Mouse (Mus musculus) left cerebral cortex, postnatal 25 days (tissue): Measurements from ENCODE around the gene Slc12a7. TPM values are rescaled to one million over a fixed set of nuclear protein-coding genes. Genes with fewer than 3 reads are reported as not detected.
"Not testable (repeated sequence)": the region's sequence is repeated elsewhere in the genome, so short reads cannot be mapped to it uniquely, and the experiment has no call there.

ENCODE experiments used
- DNase-seq, 2 experiments: peaks; one replicate each; pipeline ENCODE4 v3.0.0; 2022; ENCODE audit warnings: low spot score in 2 of 2, mixed read lengths in 1 of 2
- intact Hi-C: fragments of 180-260 bp; cut with DNase I; formaldehyde crosslinking; loops from one replicate; pipeline ENCODE4 v1.15.1; 2025
- total RNA-seq, 2 experiments: library from RNA; stranded (reverse); gene quantifications; 2 replicates each; pipeline ENCODE4 v1.2.3; 2021

Slc12a7 gene
- total RNA-seq, 2 experiments from 2014 or later = 3.6 to 6.8 TPM

DNA sequence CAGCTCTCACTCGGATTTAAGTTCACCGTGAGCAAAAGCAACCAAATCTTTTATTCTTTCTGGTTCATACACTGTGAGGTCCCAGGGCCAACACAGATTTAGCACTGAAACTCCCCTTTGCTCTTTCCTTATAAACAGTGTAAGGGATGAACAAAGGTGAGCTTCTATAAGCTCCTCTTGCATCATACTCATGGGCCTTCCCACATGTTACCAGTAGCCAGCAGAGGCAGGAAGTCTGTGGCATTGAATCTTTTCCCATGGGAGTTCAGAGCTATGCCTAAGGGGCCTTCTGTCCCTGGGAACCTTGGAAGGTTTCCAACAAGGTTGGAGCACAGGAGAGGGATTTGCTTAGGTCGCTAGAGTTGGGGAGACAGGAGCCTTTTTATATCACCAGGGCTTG lies 20.7 kb upstream of the Slc12a7 start:
- intact Hi-C loops = loop anchor here (10.0 kb wide), 1 partner anchor 287 kb away; no protein-coding TSS in a partner anchor
- DNase-seq = no peak

DNA sequence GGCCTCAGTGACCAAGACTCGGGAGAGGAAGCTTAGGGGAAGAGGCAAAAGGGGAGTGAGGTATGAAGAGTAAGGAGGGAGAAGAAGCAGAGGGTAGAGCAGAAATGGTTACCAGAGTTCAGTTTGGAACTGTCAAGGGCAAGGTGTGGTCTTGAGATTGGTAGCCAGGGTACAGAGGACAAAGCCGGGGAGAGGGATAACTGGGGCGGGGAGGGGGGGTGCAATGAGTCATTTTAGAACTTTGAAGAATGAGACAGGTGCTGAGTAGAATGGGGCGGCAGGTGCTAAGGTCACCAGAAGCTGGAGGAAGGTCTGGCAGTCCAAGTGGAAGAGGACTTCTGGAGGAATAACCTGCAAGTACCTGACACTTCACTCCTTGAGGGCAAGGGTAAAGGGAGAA lies 19.7 kb upstream of the Slc12a7 start:
- intact Hi-C loops = loop anchor here (10.0 kb wide), 1 partner anchor 288 kb away; no protein-coding TSS in a partner anchor
- DNase-seq = no peak

DNA sequence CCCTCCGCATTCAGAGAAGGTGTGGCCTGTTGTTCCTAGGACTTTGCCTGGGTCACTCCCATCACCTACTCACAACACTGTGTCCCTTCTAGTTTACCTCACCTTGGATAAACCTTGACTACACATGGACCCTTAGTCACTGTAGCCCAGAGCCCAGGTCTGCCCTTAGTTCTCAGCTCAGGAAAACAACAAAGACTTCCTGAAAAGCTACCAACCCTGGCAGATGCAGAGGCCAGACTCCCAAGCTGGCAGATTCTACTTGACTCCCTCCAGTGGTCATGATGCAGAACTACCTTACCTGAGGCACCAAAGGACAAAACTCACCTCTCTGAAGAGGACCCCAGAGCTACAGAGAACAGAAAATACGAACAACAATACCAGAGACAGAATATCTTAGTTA lies 18.9 kb upstream of the Slc12a7 start:
- DNase-seq = peak in 1 of 2 experiments; percentile 19
- intact Hi-C loops = loop anchor here (1.0 to 10.0 kb wide), 2 partner anchors 68 to 289 kb away; no protein-coding TSS in a partner anchor

GRCm38 (mm10) chr13:73718225-73718624 lies 14.7 kb upstream of the Slc12a7 start:
- peak; percentile 85 to 91 for DNase-seq
- intact Hi-C loops = loop anchor here (1.0 to 10.0 kb wide), 3 partner anchors 104 to 293 kb away; no protein-coding TSS in a partner anchor

GRCm38 (mm10) chr13:73720241-73720640 lies 12.7 kb upstream of the Slc12a7 start:
- intact Hi-C loops = loop anchor here (10.0 kb wide), 1 partner anchor 585 kb away; no protein-coding TSS in a partner anchor
- DNase-seq = no peak

DNA sequence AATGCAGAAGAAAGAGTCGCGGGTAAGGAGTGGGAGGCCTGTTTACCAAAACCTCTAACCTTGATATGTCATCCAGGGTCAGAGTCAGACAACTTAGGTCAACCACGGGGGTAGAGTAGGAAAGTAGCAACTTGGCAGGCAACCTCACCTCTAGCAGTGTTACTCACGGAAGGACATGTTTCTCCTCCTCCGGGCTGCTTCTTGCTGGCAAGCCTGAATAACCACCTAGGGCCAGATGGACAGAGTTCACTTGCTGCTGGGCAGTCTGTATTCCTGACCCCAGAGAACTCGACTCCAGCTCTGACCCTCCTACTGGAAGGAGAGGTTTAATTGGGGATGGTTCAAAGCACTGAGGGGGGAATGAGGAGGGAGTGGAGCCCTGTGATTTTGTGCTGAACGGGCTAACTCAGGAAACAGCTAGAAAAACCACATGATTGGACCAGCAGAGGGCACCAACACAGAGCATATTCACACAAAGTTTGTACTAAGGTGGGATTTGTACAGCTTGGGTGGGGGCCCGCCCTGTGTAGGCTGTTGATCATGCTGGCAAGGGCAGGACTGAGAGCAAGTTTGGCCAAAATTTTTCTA lies 9.7 kb upstream of the Slc12a7 start:
- intact Hi-C loops = loop anchor here (10.0 kb wide), 1 partner anchor 582 kb away; no protein-coding TSS in a partner anchor
- peak; percentile 28 to 50 for DNase-seq

DNA sequence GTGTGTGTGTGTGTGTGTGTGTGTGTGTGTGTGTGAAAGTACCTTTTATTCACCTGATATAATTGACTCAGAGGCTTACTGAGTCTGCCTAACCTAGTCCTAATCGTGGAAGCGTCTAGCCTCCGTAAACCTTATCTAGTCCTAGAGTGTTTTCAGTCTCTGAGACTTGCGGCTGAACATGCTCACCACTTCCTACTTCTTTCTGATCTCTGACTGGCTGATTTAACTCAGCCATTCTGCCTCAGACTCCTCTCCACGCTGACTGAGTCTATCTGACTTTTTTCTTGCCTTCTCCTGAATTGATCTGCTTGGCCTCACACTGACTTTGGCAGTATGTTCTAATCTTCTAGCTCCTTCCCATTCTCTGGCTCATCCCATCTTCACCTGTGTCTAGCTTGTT lies 7.6 kb upstream of the Slc12a7 start:
- no peak for DNase-seq
- intact Hi-C loops = loop anchor here (10.0 kb wide), 1 partner anchor 579 kb away; no protein-coding TSS in a partner anchor

GRCm38 (mm10) chr13:73727621-73728025 lies 5.3 kb upstream of the Slc12a7 start:
- intact Hi-C loops = loop anchor here (10.0 kb wide), 1 partner anchor 577 kb away; no protein-coding TSS in a partner anchor
- no peak for DNase-seq

- intact Hi-C loops = loop anchor here (10.0 kb wide), 1 partner anchor 576 kb away; no protein-coding TSS in a partner anchor
- DNase-seq = no peak
Measured at GRCm38 (mm10) chr13:73728633-73729032, 4.3 kb upstream of the Slc12a7 start.

DNA sequence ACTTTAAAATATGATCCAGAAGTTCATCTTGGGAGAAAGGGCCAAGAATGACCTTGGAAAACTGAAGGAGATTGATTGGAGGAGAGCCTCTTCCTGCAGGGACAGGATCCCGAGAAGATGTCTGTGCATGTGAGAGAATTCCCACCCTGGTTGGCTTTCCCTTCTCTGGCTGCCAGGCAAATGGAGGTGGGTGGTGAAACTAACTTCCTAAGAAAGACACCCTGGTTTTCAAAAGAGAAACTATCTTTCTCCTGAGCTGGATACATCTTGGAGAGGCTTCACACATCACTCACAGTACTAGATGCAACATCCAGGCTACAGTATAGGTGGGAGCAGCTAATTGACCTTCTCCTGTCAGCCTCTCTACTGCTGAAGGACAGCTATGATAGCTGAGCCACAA lies 2.0 kb upstream of the Slc12a7 start:
- intact Hi-C loops = no loop called here
- peak in 1 of 2 experiments; percentile 66 for DNase-seq

DNA sequence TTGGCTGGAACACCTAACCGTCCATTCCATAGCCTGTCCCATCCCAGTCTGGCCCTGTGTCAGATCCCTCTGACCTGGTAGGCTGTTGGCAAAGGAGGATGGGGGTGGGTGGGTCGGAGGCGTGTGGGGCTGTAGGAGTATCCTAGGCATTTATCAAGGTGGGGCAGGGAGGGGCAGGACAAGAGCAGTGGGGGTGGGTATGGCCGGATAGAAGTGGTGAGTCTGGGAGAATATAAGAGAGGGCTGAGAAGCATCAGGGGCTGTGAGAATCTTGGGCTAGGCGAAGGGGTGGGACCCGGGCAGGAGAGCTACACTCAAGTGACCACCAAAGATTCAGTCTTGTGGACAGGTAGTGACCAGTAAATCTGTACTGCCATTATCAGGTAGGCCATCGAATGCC lies 659 bp upstream of the Slc12a7 start:
- intact Hi-C loops = no loop called here
- no peak for DNase-seq

DNA sequence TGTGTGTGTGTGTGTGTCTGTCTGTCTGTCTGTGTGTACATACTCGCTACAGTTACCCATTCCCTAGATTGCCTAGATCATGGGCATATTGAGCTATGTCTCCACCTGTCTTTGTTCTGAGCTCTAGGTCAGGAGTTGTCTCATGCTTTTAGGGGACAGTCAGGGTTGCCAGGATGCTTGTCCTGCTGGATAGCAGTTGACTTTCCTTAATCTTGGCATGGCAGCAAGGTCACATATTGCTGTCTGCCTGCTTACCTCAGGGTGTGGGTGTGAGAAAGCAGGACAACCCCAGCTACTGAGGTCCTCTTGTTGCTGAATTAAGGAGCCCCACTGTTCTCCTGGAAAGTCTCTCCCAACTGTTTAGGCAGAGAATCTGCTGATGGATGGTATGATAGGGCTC lies 1.5 kb downstream of the Slc12a7 start:
- intact Hi-C loops = no loop called here
- no peak for DNase-seq

DNA sequence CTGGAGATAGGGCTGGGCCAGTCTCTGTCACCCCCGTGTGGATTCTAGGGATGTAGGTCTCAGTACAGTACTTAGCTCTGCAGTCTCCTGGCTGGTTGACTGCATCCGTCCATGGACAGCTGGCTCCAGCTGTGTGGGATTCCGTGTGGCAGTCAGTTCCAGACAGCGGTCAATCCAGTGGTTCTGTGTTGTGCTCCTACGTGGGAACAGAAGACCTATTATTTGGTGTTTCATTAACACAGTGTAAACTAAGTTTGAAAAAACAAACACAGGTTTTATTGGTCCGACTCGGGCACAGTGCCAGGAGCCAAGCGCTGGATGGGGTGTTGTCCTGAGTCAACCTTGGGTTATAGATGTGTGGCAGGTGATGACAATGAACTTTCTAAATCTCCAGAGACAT lies 2.4 kb downstream of the Slc12a7 start:
- DNase-seq = no peak
- intact Hi-C loops = no loop called here

DNA sequence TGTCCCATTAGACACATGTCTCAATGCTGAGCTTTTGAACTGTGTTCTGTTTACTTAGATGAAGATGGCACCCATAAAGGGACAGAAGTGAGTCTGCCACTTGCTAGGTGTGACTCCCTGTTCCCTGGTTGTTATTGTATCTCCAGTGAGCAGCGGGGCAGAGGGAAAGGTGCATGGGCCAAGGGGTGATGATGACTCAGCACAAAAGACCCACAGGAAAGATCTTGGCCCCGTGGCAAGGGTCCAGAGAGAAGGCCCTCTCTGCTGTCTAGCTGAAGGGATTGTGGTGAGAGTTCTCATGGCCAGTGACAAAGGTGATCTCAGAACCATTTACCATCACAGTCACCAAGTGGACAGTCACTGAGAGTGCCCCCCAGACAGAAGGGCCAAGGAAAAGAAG lies 3.0 kb downstream of the Slc12a7 start:
- DNase-seq = no peak
- intact Hi-C loops = no loop called here

- DNase-seq = peak in 1 of 2 experiments; percentile 9
Measured at GRCm38 (mm10) chr13:73736943-73737342, 4.0 kb downstream of the Slc12a7 start.

DNA sequence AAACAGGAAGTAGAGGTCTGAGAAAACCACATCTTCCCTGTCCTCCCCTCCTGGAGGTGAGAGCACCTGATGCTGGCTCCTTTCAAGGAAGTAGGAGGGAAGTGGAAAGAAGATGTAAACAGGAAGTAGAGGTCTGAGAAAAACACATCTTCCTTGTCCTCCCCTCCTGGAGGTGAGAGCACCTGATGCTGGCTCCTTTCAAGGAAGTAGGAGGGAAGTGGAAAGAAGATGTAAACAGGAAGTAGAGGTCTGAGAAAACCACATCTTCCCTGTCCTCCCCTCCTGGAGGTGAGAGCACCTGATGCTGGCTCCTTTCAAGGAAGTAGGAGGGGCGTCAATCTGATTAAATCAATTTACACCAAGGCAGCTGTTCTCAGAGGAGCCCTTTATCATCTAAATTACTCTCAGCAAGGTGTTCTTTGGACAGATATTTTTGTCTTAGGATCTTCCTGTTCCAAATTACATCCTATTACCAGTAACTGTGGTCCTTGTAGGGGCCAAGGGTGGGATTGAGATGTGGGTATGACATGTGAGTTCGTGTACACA lies 7.6 kb downstream of the Slc12a7 start:
- DNase-seq, intact Hi-C loops: not testable (repeated sequence)

More at GRCm38 (mm10) chr13:73736943-73737342, 4.0 kb downstream of the Slc12a7 start:
- intact Hi-C loops = no loop called here

DNA sequence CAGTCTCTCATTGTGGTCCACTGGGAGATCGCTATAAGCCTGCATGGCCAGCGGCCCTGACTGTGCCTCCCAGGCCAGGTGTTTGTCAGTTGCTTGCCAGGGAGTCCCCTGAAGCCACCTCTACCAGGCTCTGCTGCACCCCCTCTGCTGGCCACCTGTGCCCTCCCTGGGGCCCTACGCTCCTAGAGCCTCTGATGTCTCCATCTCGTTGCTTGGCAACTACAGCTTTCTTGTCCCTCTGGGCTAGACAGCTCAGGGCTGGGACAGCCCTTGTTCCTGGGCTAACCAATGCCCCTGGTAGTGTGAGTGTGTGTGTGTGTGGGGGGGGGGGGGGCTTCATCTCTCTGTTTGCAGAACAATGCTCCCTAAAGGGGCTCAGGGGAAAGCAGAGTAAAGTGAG lies 10.1 kb downstream of the Slc12a7 start:
- intact Hi-C loops = no loop called here

DNA sequence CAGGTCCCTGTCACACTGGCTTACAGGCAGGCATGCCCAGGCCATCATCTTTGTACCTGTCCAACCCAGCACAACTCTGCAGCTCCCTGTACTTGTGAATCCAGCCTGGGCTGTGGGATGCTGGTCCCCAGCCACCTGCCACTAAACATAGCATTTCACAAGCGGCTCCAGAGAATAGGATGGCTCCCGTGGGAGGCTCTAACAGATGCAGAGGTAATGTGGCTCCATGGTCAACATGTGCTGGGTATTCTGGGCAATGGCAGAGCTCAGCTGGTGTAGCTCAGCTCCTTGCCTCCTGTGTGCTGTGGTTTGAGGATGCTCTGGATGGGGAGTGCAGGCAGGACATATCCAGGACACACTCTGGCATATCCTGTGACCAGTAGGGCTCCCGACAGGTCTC lies 10.8 kb downstream of the Slc12a7 start:
- peak in 1 of 2 experiments; percentile 56 for DNase-seq
- intact Hi-C loops = no loop called here

More for the DNA sequence above, 10.1 kb downstream of the Slc12a7 start:
- no peak for DNase-seq

DNA sequence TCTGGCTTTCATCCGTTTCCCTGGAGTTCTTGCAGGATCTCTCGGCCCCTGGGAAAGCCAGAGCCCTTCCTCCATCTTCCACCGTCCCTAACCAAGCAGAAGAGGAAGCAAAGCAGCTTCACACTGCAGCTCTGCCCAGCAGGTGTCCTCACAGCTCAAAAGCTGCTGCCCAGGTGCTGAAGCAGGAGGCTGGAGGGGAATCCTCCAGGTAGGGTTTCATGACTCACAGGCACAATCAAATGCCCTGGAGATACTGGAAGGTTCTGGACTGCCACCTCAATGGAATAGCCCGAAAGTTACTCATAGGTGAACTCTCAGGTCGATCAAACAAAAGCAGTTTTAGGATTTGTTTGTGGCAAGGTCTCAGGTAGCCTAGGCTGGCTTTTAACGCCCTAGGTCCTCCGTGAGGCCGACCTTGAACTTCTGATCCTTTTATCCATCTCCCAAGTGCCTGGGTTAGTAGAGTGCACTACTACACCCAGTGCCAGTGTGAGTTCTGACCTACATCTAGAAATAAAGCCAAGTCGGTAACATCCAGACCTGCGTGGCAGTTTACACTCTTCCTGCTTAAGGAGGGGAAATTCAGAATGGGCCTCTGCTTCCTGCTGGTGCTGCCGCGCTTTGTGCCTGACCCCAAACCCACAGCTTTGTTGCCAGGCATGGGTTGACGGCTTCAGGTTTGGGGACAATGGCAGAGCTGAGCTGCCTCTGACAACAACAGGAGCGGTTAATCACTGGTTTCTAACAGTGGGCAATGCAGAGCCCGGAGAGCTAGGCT lies 16.0 kb downstream of the Slc12a7 start:
- no peak for DNase-seq
- intact Hi-C loops = no loop called here

DNA sequence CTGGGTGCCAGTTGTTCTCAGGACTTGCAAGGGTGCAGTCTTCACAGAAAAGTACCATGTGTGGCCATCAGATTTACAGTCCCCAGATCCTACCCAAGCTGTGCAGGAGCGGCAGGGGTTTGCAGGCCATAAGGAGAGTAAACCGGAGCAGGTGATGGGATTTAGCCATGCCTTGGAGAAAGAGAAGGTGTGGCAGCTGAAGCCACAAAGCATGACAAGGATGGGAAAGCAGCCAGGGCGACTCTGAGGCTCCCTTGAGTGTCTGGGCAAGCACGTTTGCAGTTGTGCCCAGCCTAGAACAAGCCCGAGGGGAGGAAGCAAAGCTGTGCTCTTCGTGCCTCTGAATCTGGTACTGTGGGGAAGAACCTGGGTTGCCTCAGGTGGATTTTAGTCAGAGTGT lies 17.5 kb downstream of the Slc12a7 start:
- no peak for DNase-seq
- intact Hi-C loops = no loop called here
